9 mouse cellular contexts compared by ENCODE assay signal in genomic region chr4:86957576-86958411, GRCm38 (mm10).
DNase-seq lines count a peak whose midpoint lies in the region; ATAC-seq and TF ChIP-seq lines count a peak whose summit lies in the region.
"Had no signal": no experiment of that assay in that cellular context is flagged by ENCODE, and none has a peak within 500 bp of the region (broad histone marks: within the 10 kb centered on the region; RNA-seq: fewer than 3 reads in every experiment).

No protein-coding gene starts in this region.

- H3K9ac ChIP-seq in heart, adult 2 months (ENCODE audit: low read depth, low read length): no peak overlapping the region
- no peak overlapping the region for H3K9ac ChIP-seq in kidney, embryonic 16.5 days (replicated peaks; ENCODE audit: low read length)
- no peak overlapping the region for H3K9ac ChIP-seq in limb, embryonic 14.5 days (ENCODE audit: low read depth, low read length, severe bottlenecking)
- H3K9ac ChIP-seq in neural tube, embryonic 15.5 days (replicated peaks): no peak overlapping the region
- H3K9ac ChIP-seq: liver, embryonic 15.5 days had no signal

- TF ChIP-seq CTCF in heart, adult 2 months (IDR thresholded peaks at IDR 0.05): peak; percentile 76

- no peaks in the 10 kb centered on the region for H3K36me3 ChIP-seq in heart, adult 2 months (ENCODE audit: control insufficient read depth, insufficient read depth, low read length)
- H3K36me3 ChIP-seq in kidney, embryonic 16.5 days (ENCODE audit: insufficient read depth, low read length): no peaks in the 10 kb centered on the region
- H3K36me3 ChIP-seq in limb, embryonic 14.5 days (ENCODE audit: control insufficient read depth, insufficient read depth, low read length): no peaks in the 10 kb centered on the region
- no peaks in the 10 kb centered on the region for H3K36me3 ChIP-seq in neural tube, embryonic 15.5 days
- H3K36me3 ChIP-seq: liver, embryonic 15.5 days had no signal

- WGBS in heart, adult 2 months: 37% methylated on average over 14 of the region's 14 CpGs
- 46% methylated on average over 14 of the region's 14 CpGs for WGBS in kidney, embryonic 16.5 days
- 43% methylated on average over 14 of the region's 14 CpGs for WGBS in limb, embryonic 14.5 days
- 34% methylated on average over 14 of the region's 14 CpGs for WGBS in neural tube, embryonic 15.5 days

- no peaks in the 10 kb centered on the region for H3K79me2 ChIP-seq in heart, adult 2 months (replicated peaks; ENCODE audit: control insufficient read depth, insufficient read depth, low read length)

- no peak for TF ChIP-seq EP300 in heart, adult 2 months (IDR thresholded peaks at IDR 0.05; ENCODE audit: insufficient read depth, low read depth, low read length)

- no peaks in the 10 kb centered on the region for H3K4me1 ChIP-seq in heart, adult 2 months (ENCODE audit: control insufficient read depth, insufficient read depth, low read length)
- H3K4me1 ChIP-seq in kidney, embryonic 16.5 days (ENCODE audit: insufficient read depth, low read length): no peaks in the 10 kb centered on the region
- H3K4me1 ChIP-seq in limb, embryonic 14.5 days (ENCODE audit: control insufficient read depth, insufficient read depth, low read length): peaks cover 4% of the 10 kb centered on the region; the same call in 1 of the 2 replicates
- peaks cover 5% of the 10 kb centered on the region for H3K4me1 ChIP-seq in neural tube, embryonic 15.5 days
- H3K4me1 ChIP-seq: liver, embryonic 15.5 days had no signal

- no peaks in the 10 kb centered on the region for H3K27me3 ChIP-seq in heart, adult 2 months (ENCODE audit: control insufficient read depth, insufficient read depth, low read length)
- H3K27me3 ChIP-seq in kidney, embryonic 16.5 days (ENCODE audit: insufficient read depth, low read length): peaks cover 3% of the 10 kb centered on the region; the same call in 1 of the 2 replicates
- H3K27me3 ChIP-seq in limb, embryonic 14.5 days (ENCODE audit: control insufficient read depth, insufficient read depth, low read length): no peaks in the 10 kb centered on the region
- no peaks in the 10 kb centered on the region for H3K27me3 ChIP-seq in neural tube, embryonic 15.5 days (replicated peaks)
- H3K27me3 ChIP-seq: liver, embryonic 15.5 days had no signal

- intact Hi-C loops in heart, adult 2 months (cut with DNase I): loop anchor here (5.0 kb wide), 1 partner anchor 405 kb away; no protein-coding TSS in a partner anchor

- TF ChIP-seq POLR2A in heart, adult 2 months (IDR thresholded peaks at IDR 0.05; ENCODE audit: insufficient read depth, low read depth, low read length): no peak
- no peak for TF ChIP-seq POLR2A in limb, embryonic 14.5 days (IDR thresholded peaks at IDR 0.05; ENCODE audit: borderline replicate concordance, extremely low read depth, insufficient read depth, insufficient read length)

- H3K4me3 ChIP-seq in heart, adult 2 months: no peak overlapping the region
- no peak overlapping the region for H3K4me3 ChIP-seq in kidney, embryonic 16.5 days (ENCODE audit: low read length)
- H3K4me3 ChIP-seq in limb, embryonic 14.5 days (replicated peaks; ENCODE audit: low read length): no peak overlapping the region
- 0 out of 2 replicates have a peak overlapping the region, but pooled peaks have one; percentile 9 for H3K4me3 ChIP-seq in neural tube, embryonic 15.5 days (replicated peaks)
- H3K4me3 ChIP-seq: liver, embryonic 15.5 days had no signal

- DNase-seq in adrenal gland, adult 18-20 months (ENCODE audit: low spot score in 2 of 2): peak; percentile 36 to 38
- peak; percentile 90 for DNase-seq in embryo, embryonic 10.5 days (ENCODE audit: low spot score)
- DNase-seq in heart, adult 2 months: peak; percentile 19 to 34
- peak; percentile 80 for DNase-seq in limb, embryonic 14.5 days (ENCODE audit: low spot score)

- H3K9me3 ChIP-seq in kidney, embryonic 16.5 days (ENCODE audit: low read length): no peaks in the 10 kb centered on the region
- no peaks in the 10 kb centered on the region for H3K9me3 ChIP-seq in limb, embryonic 14.5 days (ENCODE audit: control insufficient read depth, low read length)
- no peaks in the 10 kb centered on the region for H3K9me3 ChIP-seq in neural tube, embryonic 15.5 days (replicated peaks)
- H3K9me3 ChIP-seq: liver, embryonic 15.5 days had no signal

- ATAC-seq in CD4-positive, CD25-positive, alpha-beta regulatory T cell, adult 4 months: peak; percentile 39
- peak; percentile 71; the same call in 1 of the 2 replicates for ATAC-seq in kidney, embryonic 16.5 days (ENCODE audit: low FRiP score, low TSS enrichment)
- no peak for ATAC-seq in limb, embryonic 14.5 days (ENCODE audit: low FRiP score, low read depth)
- peak; percentile 83 for ATAC-seq in neural tube, embryonic 15.5 days (ENCODE audit: low FRiP score)
- ATAC-seq in erythroid progenitor cell, adult 5-6 weeks (replicated peaks; ENCODE audit: low FRiP score, poor library complexity, severe bottlenecking): no peak

- H3K4me2 ChIP-seq in kidney, embryonic 16.5 days (replicated peaks; ENCODE audit: low read depth, low read length): no peak overlapping the region
- H3K4me2 ChIP-seq in limb, embryonic 14.5 days (replicated peaks; ENCODE audit: low read depth, low read length, severe bottlenecking): no peak overlapping the region
- peak overlapping the region; percentile 40 for H3K4me2 ChIP-seq in neural tube, embryonic 15.5 days
- H3K4me2 ChIP-seq: liver, embryonic 15.5 days had no signal

- no peak overlapping the region for H3K27ac ChIP-seq in heart, adult 2 months
- no peak overlapping the region for H3K27ac ChIP-seq in kidney, embryonic 16.5 days (ENCODE audit: low read length)
- no peak overlapping the region for H3K27ac ChIP-seq in limb, embryonic 14.5 days (replicated peaks; ENCODE audit: low read depth, low read length)
- H3K27ac ChIP-seq in neural tube, embryonic 15.5 days (replicated peaks): no peak overlapping the region
- H3K27ac ChIP-seq: liver, embryonic 15.5 days had no signal

Comparison
In these comparisons a context has a peak if more than half of its experiments do, and no peak if none do; other contexts are left out.
1. ATAC-seq: peak in CD4-positive, CD25-positive, alpha-beta regulatory T cell, adult 4 months (single experiment), kidney, embryonic 16.5 days (single experiment) and neural tube, embryonic 15.5 days (single experiment); none in limb, embryonic 14.5 days (single experiment) and erythroid progenitor cell, adult 5-6 weeks (single experiment).
2. DNase-seq: peak in every context shown above with its lines; median percentile 90 in embryo, embryonic 10.5 days; 80 in limb, embryonic 14.5 days; 37 in adrenal gland, adult 18-20 months; 26 in heart, adult 2 months.